Mouse (Mus musculus) megakaryocyte-erythroid progenitor cell, adult 5-6 weeks (primary cell): ENCODE results near the gene Gm14137. TPM values are rescaled to one million over a fixed set of nuclear protein-coding genes. Genes with fewer than 3 reads are reported as not detected.

Source experiments
- ATAC-seq: replicated peaks from 2 replicates; pipeline ENCODE4 v1.8.0; 2016; ENCODE audit warnings: mild to moderate bottlenecking, inconsistent platforms; ENCODE audit not compliant: severe bottlenecking, poor library complexity, low FRiP score, low TSS enrichment
- total RNA-seq, 2 experiments: library from RNA; stranded (forward) in 1 of 2; stranded (reverse) in 1 of 2; fragments of 200-1000, 215-1000 nt in 1 of 2; fragments of >200 nt in 1 of 2; fragmentation: Nextera tagmentation in 1 of 2; gene quantifications; 2 replicates each; pipeline ENCODE4 v1.2.3; 2014 to 2017

Gene Gm14137
- total RNA-seq, 2 experiments from 2014 or later: not detected

DNA sequence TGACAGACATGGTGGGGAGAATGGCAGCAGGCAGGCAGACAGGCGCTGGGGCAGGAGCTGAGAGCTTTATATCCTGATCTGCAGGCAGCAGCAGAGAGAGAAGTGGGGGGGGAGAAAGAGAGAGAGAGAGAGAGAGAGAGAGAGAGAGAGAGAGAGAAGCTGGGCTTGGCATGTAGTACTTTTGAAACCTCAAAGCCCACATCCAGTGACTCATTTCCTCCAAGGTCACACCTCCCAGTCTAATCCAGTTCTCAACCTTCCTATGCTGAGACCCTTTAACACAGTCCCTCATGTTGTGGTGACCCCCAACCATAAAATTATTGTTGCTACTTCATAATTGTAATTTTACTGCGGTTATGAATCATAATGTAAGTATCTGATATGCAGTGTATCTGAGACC is 4.0 kb upstream of the Gm14137 start:
- no peak for ATAC-seq

DNA sequence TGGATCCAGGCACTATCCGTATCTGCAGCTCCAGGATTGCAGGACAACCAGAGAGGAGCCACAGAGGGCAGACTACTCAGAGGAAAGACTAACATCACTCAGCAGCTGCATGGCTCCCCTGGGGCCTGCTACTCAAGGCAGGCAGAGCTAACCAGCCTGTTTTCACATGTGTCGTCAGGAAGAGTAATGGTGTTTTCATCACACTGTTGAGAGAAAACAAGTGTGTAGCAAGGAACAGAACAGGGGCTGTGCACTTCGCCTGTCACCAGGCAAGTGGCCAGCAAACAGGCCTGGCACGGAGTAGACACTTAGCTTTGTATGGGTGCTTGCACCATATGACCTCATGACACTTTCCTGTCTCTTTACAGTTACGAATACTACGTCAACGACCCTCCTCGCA is 2.7 kb upstream of the Gm14137 start:
- no peak for ATAC-seq

DNA sequence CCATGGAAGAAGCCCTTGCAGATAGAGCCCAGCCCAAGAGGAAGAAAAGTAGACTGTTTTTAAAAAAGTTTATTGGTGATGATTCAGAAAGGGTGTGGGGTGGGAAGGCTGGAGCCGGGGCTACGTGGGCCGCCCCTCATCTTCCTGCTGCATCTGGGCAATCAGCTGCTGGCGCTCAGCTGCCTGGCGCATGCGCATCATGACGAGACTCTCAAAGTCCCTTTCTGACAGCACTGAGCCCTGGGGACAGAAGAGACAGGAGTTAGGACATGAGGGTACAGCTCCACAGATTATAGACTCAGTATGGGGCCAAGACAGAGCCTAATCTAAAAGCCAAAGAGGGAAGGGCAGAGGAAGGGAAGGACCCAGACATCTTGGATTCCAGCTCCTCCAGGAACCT is 1.9 kb upstream of the Gm14137 start:
- 0 out of 2 replicates have a peak, but pooled peaks have one; percentile 4 for ATAC-seq

DNA sequence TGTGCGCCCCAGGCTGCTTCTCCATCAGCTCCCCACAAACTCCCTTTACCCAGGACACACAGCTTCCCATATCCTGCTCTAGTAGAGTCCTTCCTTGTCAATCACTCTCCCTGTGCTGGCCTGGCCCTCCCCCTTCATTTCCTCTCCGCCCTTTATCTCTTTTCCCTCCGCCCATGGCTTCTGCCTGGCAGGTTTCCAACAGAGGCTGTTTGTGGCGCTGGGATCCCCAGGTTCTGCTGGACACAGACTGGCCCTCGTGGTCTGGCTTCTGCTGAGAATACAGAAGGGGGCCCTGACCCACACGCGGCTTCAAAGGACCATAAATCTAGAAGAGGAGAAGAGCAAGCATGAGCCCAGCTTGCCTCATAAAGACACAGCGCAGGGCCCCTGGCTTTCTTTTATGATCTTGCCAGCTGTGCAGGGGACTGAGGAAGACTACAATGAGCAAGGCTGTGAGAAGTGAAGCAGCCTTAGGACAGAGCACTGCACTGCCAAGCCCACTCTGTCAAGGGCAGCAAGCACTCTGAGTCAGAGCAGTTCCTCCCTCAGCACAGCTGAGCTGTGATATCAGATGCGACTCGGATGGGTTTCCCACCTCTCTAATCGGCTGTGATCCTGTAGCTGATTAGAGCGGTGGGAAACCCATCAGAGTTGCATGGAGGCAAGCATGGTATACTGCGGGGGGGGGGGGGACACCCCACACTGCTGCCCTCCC is 1.3 kb upstream of the Gm14137 start:
- peak; percentile 49 for ATAC-seq

DNA sequence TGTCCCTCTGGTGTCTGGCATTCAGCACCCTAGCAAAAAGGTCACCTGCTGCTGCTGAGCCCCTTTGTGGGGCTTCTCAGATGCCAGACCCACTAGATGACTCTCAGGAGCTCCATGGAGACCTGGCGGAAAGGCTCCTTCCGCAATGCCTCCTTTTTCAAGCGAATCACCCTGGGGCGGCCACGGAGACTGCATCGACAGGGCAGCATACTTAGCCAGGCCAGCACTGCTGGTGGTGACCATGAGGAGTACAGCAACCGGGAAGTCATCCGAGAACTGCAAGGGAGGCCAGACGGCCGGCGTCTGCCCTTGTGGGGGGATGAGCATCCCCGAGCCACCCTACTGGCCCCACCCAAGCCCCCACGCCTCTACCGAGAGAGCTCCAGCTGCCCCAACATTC is 557 bp downstream of the Gm14137 start:
- ATAC-seq: no peak

DNA sequence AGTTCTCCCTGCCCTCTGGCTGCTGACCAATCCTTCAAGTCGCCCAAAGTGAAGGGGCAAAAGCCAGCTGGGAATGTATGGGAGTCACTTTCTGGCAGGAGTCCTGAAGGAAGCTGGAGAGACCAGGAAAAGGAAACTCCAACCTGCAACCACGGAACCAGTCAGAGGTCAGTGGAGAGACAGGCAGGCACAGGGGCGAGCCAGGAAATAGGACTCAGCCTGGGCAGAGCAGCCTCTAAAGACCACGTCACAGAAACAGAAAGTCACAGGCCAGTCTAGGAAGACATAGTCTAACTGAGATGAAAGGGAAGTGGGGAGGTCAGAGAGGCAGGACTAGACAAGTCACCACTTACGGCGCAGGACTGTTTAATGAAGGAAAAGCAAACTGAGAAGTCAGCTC is 1.3 kb downstream of the Gm14137 start:
- no peak for ATAC-seq

DNA sequence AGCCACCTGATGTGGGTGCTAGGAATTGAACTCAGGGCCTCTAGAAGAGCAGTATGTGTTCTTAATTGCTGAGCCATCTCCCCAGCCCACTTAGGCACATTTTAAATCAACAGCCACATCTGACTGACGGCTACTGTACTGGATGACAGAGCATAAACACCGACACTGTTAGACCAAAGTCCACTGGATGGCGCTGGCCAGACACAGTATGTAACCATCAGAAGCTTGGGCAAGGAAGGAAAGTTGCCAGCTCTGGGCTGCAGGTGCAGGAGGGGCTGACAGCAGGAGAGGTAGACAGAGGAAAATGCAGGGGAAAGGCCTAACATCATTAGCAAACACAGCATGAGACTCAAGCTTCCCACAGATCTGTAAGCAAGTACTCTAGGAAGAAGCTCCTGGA is 2.5 kb downstream of the Gm14137 start:
- no peak for ATAC-seq

DNA sequence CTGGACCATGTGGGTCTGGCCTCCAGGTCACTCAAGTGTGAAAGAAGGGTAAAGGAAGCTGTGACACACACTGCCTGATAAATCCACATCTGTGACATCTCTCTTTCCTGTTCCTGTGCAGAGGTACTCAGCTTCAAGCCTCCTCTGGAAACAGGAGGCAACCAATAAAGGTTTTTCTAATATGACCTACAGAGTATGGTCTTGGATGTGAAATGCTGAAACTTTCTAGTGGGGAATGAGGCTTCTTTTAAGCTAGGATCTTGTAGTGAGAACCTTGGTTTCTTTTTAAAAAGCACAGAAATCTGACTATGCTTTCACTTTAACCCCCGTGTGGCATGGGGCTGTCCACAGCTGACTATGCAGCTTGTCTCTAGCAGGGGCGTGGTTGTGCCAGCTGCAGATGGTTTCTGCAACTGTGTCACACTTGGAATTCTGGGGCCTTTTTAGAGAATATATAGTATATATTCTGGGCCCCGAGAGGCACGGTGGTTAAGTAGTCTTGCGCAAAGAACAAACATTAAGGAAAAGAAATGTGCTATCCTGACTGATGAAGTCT is 3.2 kb downstream of the Gm14137 start:
- ATAC-seq: no peak

DNA sequence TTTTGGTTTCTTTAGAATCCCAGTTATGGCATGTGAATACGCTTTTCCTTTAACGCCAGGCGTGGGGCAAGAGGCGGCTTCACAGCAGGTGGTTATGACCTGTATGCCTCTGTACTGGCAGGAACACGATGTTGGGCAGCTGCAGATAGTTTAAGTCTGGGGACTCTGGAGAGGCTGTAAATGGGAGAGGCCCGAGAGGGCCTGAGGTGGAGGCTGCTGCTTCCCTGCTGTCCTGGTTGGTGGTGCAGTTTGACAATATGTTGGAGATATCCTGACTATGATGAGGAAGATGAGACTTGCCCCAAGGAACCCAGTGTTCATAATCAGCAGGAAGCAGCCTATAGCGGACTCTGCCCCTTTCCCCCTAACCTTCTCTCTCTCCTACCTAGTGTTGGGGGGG is 8.6 kb downstream of the Gm14137 start:
- ATAC-seq: no peak

DNA sequence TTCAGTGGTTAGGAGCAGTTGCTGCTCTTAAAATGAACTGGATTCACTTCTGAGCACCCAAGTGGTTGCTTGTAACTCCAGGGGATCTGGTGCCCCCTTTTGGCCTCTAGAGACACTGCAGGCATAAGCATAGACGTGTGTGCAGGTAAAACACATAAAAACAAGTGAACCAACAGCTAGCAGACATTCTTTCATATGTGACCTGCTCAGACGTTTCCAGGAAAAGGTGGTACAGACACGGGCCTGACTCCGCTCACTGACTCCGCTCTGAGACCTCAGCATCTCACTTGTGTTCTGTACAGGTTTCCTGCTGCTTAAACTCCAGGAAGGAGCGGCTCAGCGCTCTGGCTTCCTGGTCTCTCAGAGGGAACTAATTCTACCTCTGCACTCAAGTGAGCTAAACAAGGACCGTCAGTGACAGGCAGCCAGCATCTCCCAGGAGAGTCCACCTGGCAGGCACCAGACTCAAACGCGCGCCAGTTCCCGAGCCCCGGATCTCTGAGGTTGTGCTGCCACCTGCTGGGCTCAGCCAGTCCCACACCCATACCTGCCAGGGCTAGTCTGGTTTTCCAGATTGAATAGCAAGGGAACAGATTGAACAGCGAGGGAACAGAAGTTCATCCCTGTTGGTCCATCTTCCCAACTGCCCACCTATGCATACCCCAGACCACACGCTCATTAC is 14.9 kb downstream of the Gm14137 start:
- ATAC-seq: peak; percentile 92

DNA sequence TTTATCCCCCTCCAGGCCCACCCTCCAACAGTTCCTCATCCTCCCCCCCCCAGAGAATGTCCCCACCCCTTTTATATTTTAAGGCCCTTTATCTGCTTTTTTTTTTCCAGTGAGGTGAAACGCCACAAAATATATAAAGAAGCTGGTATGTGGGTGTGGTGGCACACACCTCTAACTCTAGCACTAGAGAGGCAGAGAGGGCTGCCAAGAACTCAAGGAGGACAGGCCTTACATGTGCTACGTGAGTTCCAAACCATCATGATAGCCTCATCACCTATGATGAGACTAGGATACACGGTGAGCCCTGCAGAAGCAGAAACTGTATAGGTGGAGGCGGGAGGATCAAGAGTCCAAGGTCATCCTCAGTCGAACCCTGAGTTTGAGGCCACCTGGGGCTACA is 16.7 kb downstream of the Gm14137 start:
- ATAC-seq: no peak

DNA sequence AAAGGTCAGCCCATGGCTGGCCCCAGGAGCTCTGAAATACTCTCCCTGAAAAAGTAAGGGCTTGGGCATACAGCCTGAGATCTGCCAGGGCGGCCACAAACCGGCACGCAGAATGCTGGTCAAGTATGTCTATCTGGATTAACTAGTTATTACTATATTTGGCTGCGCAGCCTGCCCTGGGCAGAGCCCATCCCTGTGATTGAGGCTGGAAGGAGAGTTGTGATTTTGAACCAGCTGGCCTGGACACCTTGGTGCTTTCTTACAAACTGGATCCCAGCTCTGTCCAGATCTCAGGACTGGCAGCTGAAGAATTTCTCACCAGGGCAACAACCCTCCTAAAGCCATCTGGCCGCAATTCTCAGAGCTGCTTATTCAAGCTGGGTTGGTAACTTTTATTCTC is 19.8 kb downstream of the Gm14137 start:
- ATAC-seq: no peak

DNA sequence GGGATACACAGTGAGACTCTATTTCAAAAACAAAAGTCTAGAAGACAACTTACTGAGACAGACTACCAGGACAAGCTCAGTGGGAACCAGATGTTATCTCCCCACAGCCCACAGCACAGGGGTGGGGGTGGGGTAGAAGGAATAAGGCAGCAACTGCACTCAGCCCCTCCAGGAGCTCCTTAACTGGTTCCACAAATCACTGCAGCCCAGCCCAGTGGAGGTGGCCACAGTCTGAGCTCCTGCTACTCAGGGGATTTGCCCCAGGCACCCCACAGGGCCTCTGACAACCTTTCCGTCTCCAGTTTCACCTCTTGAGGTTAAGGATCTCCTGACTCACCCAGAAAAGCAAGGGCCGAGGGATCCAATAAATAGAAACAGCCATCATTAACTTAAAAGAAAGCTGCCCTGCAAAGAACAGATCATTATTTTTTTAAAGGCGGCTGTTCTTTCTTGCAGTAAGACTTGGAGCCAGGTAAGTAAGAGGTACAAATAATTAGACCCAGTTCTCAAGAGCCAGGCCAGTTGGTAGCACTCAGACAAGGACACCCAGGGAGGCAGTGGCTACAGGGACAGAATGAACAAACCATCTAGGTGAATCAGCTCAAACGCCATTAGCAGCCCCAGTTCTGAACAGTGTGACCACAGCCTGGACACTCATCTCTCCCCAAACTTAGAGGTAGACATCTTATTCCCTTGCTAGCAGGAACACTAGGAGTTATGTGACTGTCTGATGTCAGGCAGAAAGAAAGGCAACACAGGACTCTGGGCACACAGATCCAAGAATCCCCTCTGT is 22.2 kb downstream of the Gm14137 start:
- no peak for ATAC-seq

DNA sequence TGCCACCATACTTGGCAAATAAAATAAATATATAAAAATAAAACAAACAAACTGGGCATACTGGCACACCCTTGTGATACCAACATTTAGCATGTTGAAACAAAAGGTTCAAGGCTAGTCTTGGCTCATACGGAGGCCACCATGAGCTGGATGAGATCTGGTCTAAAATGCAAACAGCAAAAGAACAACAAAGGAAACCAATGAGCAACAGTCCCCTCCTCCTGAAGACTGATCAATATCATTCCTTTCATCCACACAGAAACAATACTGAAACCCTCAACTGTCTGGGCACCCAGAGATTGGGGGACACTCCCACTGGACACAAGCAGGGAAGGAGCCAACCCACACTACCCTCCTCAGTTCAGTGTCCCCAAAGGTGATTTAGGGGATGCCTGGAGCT is 23.2 kb downstream of the Gm14137 start:
- ATAC-seq: no peak

DNA sequence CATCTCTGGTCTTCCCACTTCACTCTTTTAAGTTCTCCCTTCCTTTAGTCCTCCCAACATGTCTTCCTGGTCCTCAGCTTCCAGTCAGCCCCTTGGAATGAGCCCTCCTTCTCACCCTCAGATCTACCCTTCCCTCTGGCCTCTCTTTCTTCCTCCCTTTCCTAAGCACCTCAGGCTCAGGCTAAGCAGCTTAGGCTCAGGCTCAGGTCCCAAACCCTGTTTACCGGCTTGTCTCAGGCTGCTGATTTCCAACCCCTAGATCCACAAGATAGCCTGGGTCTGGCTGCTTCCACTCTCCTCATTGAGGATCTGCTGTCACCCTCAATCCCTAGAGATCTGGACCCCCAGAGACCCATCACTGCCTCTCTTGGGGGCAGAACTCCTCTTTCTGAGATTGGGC is 23.7 kb downstream of the Gm14137 start:
- no peak for ATAC-seq

DNA sequence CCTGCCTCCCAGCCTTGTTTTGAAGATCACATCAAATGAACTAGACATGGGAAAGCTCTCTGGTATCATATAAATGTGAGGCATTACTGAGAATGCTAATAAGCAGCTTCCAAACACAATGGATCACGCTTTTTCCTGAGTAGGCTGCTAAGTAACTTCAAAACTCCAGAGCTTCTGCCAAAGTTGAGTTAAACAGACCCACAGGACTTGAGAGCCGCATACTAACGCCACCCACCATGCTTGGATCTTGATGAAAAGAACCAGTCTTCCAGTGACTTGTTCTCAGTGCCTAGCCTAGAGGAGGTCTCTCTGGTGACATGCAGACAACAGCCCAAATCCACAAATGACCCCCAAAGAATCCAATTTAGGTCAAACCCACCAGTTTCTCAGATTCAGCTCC is 24.6 kb downstream of the Gm14137 start:
- ATAC-seq: no peak

DNA sequence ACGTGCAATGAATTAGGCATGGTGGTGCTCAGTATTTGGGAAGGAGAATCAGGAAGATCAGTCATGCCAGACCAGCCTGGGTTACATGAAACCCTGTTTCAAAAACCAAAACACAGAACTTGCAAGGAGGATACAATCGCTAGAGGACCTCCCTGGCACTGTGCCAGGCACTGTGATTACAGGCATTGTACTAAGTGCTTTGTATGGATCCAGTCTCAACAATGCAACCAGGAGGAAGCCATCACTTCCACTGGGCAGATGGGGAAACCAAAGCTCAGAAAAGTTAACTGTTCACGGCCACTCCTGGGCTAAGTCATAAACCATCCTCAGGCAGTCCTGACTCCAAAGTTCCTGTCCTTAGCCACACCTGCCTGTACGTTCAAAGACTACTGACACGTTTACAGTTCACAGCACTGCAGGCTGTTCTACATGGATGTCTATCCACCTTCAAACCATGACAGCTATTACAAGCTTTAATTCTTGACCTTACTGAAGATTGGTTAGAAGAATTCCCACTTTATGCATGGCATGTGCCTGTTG is 28.7 kb downstream of the Gm14137 start:
- no peak for ATAC-seq

DNA sequence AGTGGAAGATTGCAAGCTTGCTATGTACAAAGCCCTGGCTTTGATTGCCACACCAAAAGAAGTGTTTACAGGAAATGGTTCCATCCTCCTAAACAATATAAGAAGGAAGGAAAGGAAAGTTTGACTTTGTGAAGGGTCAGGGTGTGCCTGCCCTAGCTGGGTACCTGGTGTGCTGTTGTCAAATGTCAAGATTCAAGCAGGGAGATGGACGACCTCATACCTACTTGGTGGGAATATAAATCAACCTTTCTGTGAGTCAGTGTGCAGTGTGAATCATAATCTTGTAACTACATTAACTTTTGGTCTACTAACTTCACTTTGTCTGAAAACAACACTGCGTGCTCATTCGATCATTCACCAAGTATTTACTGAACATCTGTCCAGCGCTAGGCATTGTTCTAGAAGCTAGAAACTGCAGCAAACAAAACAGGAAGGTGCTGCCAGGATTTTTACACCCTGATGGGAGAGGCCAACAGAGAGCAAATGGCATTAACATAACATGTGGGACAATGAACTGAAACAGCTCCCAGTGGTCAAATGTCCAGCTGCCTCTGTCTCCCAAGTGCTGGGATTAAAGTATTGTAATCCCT is 29.7 kb downstream of the Gm14137 start:
- no peak for ATAC-seq

DNA sequence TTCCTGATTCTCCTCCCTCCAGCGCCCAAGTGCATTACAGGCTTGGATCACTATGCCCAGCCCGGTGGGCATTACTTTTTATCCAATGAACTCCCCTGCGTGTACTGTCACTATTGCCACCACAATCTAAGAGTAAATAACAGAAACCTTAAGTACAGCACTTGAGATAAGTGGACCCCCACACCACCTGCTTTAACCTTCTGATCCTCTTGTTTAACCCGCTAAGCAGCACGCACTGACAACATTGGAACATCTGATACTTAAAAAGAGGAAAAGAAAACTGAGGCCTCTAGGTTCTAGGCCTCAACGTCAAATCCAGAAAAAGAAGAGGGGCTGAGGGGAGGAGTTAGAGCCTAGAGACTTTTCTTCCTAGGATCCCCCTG is 33.6 kb downstream of the Gm14137 start:
- no peak; the same call in 1 of the 2 replicates for ATAC-seq
